Comparison of ENCODE assay signal across 10 mouse cellular contexts in genomic region chr3:50677953-50678610, GRCm38 (mm10).
DNase-seq lines count a peak whose midpoint lies in the region; ATAC-seq and TF ChIP-seq lines count a peak whose summit lies in the region.
"Had no signal": no experiment of that assay in that cellular context is flagged by ENCODE, and none has a peak within 500 bp of the region (broad histone marks: within the 10 kb centered on the region; RNA-seq: fewer than 3 reads in every experiment).

No protein-coding gene starts in this region.

- ATAC-seq in heart, embryonic 15.5 days (replicated peaks; ENCODE audit: insufficient number of reproducible peaks, insufficient read depth, low FRiP score, low read depth): 0 out of 2 replicates have a peak, but pooled peaks have one; percentile 10
- peak; percentile 87 for ATAC-seq in hindbrain, embryonic 11.5 days (ENCODE audit: low FRiP score)
- peak; percentile 87 for ATAC-seq in neural tube, embryonic 12.5 days (ENCODE audit: low FRiP score, low read depth)

- DNase-seq in heart, adult 2 months: no peak
- DNase-seq in embryonic facial prominence, embryonic 10.5 days (ENCODE audit: low spot score): peak; percentile 19
- DNase-seq in hindbrain, embryonic 11.5 days (ENCODE audit: low spot score): peak; percentile 35
- DNase-seq in adrenal gland, postnatal 36 days: no peak
- DNase-seq in cerebellum, postnatal 36 days: no peak
- DNase-seq in gastrocnemius, postnatal 4 days (ENCODE audit: low spot score in 2 of 2): no peak
- DNase-seq: gastrocnemius, adult 2 months; kidney, postnatal 10 days had no signal

- no peaks in the 10 kb centered on the region for H3K36me3 ChIP-seq in heart, embryonic 15.5 days
- H3K36me3 ChIP-seq in heart, adult 2 months (ENCODE audit: control insufficient read depth, insufficient read depth, low read length): no peaks in the 10 kb centered on the region
- H3K36me3 ChIP-seq in embryonic facial prominence, embryonic 10.5 days (replicated peaks): no peaks in the 10 kb centered on the region
- no peaks in the 10 kb centered on the region for H3K36me3 ChIP-seq in hindbrain, embryonic 11.5 days (ENCODE audit: control insufficient read depth, insufficient read depth, low read length)
- H3K36me3 ChIP-seq in neural tube, embryonic 12.5 days: no peaks in the 10 kb centered on the region

- TF ChIP-seq CTCF in heart, adult 2 months (IDR thresholded peaks at IDR 0.05): no peak

- no peak for TF ChIP-seq EP300 in heart, adult 2 months (IDR thresholded peaks at IDR 0.05; ENCODE audit: insufficient read depth, low read depth, low read length)

- no peak overlapping the region for H3K4me2 ChIP-seq in heart, embryonic 15.5 days
- H3K4me2 ChIP-seq in hindbrain, embryonic 11.5 days (replicated peaks; ENCODE audit: low read depth, low read length): no peak overlapping the region
- H3K4me2 ChIP-seq in neural tube, embryonic 12.5 days (replicated peaks): peak overlapping the region; percentile 32

- no peak overlapping the region for H3K9ac ChIP-seq in heart, embryonic 15.5 days
- H3K9ac ChIP-seq in heart, adult 2 months (ENCODE audit: low read depth, low read length): no peak overlapping the region
- no peak overlapping the region for H3K9ac ChIP-seq in hindbrain, embryonic 11.5 days (ENCODE audit: low read depth, low read length)
- H3K9ac ChIP-seq in neural tube, embryonic 12.5 days: no peak overlapping the region

- no peaks in the 10 kb centered on the region for H3K79me2 ChIP-seq in heart, adult 2 months (replicated peaks; ENCODE audit: control insufficient read depth, insufficient read depth, low read length)

- H3K4me3 ChIP-seq in heart, embryonic 15.5 days: no peak overlapping the region
- no peak overlapping the region for H3K4me3 ChIP-seq in heart, adult 2 months
- H3K4me3 ChIP-seq in embryonic facial prominence, embryonic 10.5 days: no peak overlapping the region
- H3K4me3 ChIP-seq in hindbrain, embryonic 11.5 days (ENCODE audit: low read depth, low read length): no peak overlapping the region
- H3K4me3 ChIP-seq in neural tube, embryonic 12.5 days: no peak overlapping the region
- H3K4me3 ChIP-seq: gastrocnemius, adult 2 months had no signal

- no peaks in the 10 kb centered on the region for H3K9me3 ChIP-seq in heart, embryonic 15.5 days (replicated peaks)
- H3K9me3 ChIP-seq in embryonic facial prominence, embryonic 10.5 days: no peaks in the 10 kb centered on the region
- no peaks in the 10 kb centered on the region for H3K9me3 ChIP-seq in hindbrain, embryonic 11.5 days (ENCODE audit: control insufficient read depth, low read length)
- H3K9me3 ChIP-seq in neural tube, embryonic 12.5 days: no peaks in the 10 kb centered on the region

- intact Hi-C loops in heart, adult 2 months (cut with DNase I): no loop called here

- WGBS in heart, embryonic 15.5 days: 38% methylated on average over 13 of the region's 13 CpGs
- WGBS in heart, adult 2 months: 49% methylated on average over 13 of the region's 13 CpGs
- 40% methylated on average over 13 of the region's 13 CpGs for WGBS in embryonic facial prominence, embryonic 10.5 days
- 53% methylated on average over 13 of the region's 13 CpGs for WGBS in hindbrain, embryonic 11.5 days
- 46% methylated on average over 13 of the region's 13 CpGs for WGBS in neural tube, embryonic 12.5 days

- H3K27me3 ChIP-seq in heart, embryonic 15.5 days: no peaks in the 10 kb centered on the region
- H3K27me3 ChIP-seq in heart, adult 2 months (ENCODE audit: control insufficient read depth, insufficient read depth, low read length): no peaks in the 10 kb centered on the region
- H3K27me3 ChIP-seq in embryonic facial prominence, embryonic 10.5 days (replicated peaks; ENCODE audit: low read depth, poor library complexity, severe bottlenecking): no peaks in the 10 kb centered on the region
- no peaks in the 10 kb centered on the region for H3K27me3 ChIP-seq in hindbrain, embryonic 11.5 days (ENCODE audit: control insufficient read depth, insufficient read depth, low read length)
- no peaks in the 10 kb centered on the region for H3K27me3 ChIP-seq in neural tube, embryonic 12.5 days (replicated peaks)

- H3K27ac ChIP-seq in heart, embryonic 15.5 days: no peak overlapping the region
- H3K27ac ChIP-seq in heart, adult 2 months: no peak overlapping the region
- peak overlapping the region; percentile 30; the same call in 1 of the 2 replicates for H3K27ac ChIP-seq in embryonic facial prominence, embryonic 10.5 days (replicated peaks)
- peak overlapping the region; percentile 44 for H3K27ac ChIP-seq in hindbrain, embryonic 11.5 days (ENCODE audit: low read depth, low read length)
- H3K27ac ChIP-seq in neural tube, embryonic 12.5 days: no peak overlapping the region
- H3K27ac ChIP-seq: gastrocnemius, adult 2 months had no signal

- no peaks in the 10 kb centered on the region for H3K4me1 ChIP-seq in heart, embryonic 15.5 days (replicated peaks)
- no peaks in the 10 kb centered on the region for H3K4me1 ChIP-seq in heart, adult 2 months (ENCODE audit: control insufficient read depth, insufficient read depth, low read length)
- peaks cover 24% of the 10 kb centered on the region for H3K4me1 ChIP-seq in embryonic facial prominence, embryonic 10.5 days
- H3K4me1 ChIP-seq in hindbrain, embryonic 11.5 days (replicated peaks; ENCODE audit: control insufficient read depth, insufficient read depth, low read length): no peaks in the 10 kb centered on the region
- peaks cover 14% of the 10 kb centered on the region; the same call in 1 of the 2 replicates for H3K4me1 ChIP-seq in neural tube, embryonic 12.5 days

- no peak for TF ChIP-seq POLR2A in heart, adult 2 months (IDR thresholded peaks at IDR 0.05; ENCODE audit: insufficient read depth, low read depth, low read length)

Comparison
In these comparisons a context has a peak if more than half of its experiments do, and no peak if none do; other contexts are left out.
1. ATAC-seq: peak in every context shown above with its lines; median percentile 87 in hindbrain, embryonic 11.5 days; 87 in neural tube, embryonic 12.5 days; 10 in heart, embryonic 15.5 days.
2. H3K27ac ChIP-seq: peak in embryonic facial prominence, embryonic 10.5 days (single experiment) and hindbrain, embryonic 11.5 days (single experiment); none in heart, embryonic 15.5 days (single experiment), heart, adult 2 months (single experiment) and neural tube, embryonic 12.5 days (single experiment).
3. DNase-seq: peak in embryonic facial prominence, embryonic 10.5 days (single experiment) and hindbrain, embryonic 11.5 days (single experiment); none in heart, adult 2 months (0 of 2), adrenal gland, postnatal 36 days (0 of 2), cerebellum, postnatal 36 days (0 of 2) and gastrocnemius, postnatal 4 days (0 of 2).